ENCODE assay signal across 8 mouse cellular contexts in the genomic region with DNA sequence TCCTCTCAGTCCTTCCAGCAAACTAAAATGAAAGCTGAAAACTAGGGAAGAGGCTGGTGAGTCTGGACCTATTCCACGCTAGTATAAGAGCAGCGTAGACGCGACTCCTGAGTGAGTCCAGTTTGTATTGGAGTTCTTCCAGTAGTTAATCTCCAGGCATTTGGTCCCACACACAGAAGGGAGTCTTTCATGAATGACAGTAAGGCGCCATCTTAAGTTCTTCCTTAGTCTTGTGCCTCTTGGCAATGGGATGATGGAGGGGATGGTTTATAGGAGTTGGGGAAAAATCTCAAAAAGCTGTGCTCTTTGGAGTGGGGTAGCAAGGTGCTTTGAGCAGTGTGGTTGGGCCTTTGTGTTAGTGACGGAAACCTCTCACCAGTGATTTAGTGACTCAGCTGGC. TPM values are rescaled to one million over a fixed set of nuclear protein-coding genes. Genes with fewer than 3 reads are reported as not detected.
DNase-seq lines count a peak whose midpoint lies in the region; ATAC-seq and TF ChIP-seq lines count a peak whose summit lies in the region.

No protein-coding gene starts in this region.

- H3K9ac ChIP-seq in hindbrain, embryonic 16.5 days (ENCODE audit: low read depth, low read length) = peak overlapping the region; percentile 98
- H3K9ac ChIP-seq in midbrain, embryonic 14.5 days (replicated peaks; ENCODE audit: low read length) = peak overlapping the region; percentile 100; the same call in 1 of the 2 replicates

- WGBS in kidney, adult 2 months = 43% methylated on average over 6 of the region's 6 CpGs
- 85% methylated on average over 6 of the region's 6 CpGs for WGBS in embryonic facial prominence, embryonic 10.5 days
- WGBS in hindbrain, embryonic 16.5 days = 24% methylated on average over 6 of the region's 6 CpGs
- WGBS in midbrain, embryonic 14.5 days = 28% methylated on average over 6 of the region's 6 CpGs

- no peak for TF ChIP-seq CTCF in kidney, adult 2 months (conservative IDR thresholded peaks at IDR 0.05; ENCODE audit: insufficient read depth, insufficient read length, low read depth, low read length)

- no peak for ATAC-seq in hindbrain, embryonic 16.5 days
- ATAC-seq in midbrain, embryonic 14.5 days (ENCODE audit: low FRiP score, low TSS enrichment) = no peak
- ATAC-seq in frontal cortex, adult (ENCODE audit: low TSS enrichment) = no peak

- peak overlapping the region; percentile 56 for H3K27ac ChIP-seq in kidney, adult 2 months (ENCODE audit: insufficient read depth, low read depth, low read length)
- no peak overlapping the region for H3K27ac ChIP-seq in embryonic facial prominence, embryonic 10.5 days (replicated peaks)
- no peak overlapping the region for H3K27ac ChIP-seq in hindbrain, embryonic 16.5 days (ENCODE audit: low read depth, low read length)
- peak overlapping the region; percentile 3; the same call in 1 of the 2 replicates for H3K27ac ChIP-seq in midbrain, embryonic 14.5 days (replicated peaks; ENCODE audit: low read depth, low read length)

- H3K36me3 ChIP-seq in kidney, adult 2 months (ENCODE audit: control insufficient read depth, insufficient read depth, low read length) = no peaks in the 10 kb centered on the region
- H3K36me3 ChIP-seq in embryonic facial prominence, embryonic 10.5 days (replicated peaks) = peaks cover 51% of the 10 kb centered on the region
- peaks cover 4% of the 10 kb centered on the region; the same call in 1 of the 2 replicates for H3K36me3 ChIP-seq in hindbrain, embryonic 16.5 days (ENCODE audit: control insufficient read depth, insufficient read depth, low read length)
- H3K36me3 ChIP-seq in midbrain, embryonic 14.5 days (ENCODE audit: control insufficient read depth, insufficient read depth, low read length) = peaks cover 20% of the 10 kb centered on the region

- H3K27me3 ChIP-seq in kidney, adult 2 months (replicated peaks; ENCODE audit: control insufficient read depth, insufficient read depth, low read length) = no peaks in the 10 kb centered on the region
- H3K27me3 ChIP-seq in embryonic facial prominence, embryonic 10.5 days (replicated peaks; ENCODE audit: low read depth, poor library complexity, severe bottlenecking) = no peaks in the 10 kb centered on the region
- no peaks in the 10 kb centered on the region for H3K27me3 ChIP-seq in hindbrain, embryonic 16.5 days (replicated peaks; ENCODE audit: control insufficient read depth, insufficient read depth, low read length)
- no peaks in the 10 kb centered on the region for H3K27me3 ChIP-seq in midbrain, embryonic 14.5 days (ENCODE audit: control insufficient read depth, insufficient read depth, low read length)

- TF ChIP-seq POLR2A in kidney, adult 2 months (IDR thresholded peaks at IDR 0.05; ENCODE audit: low read depth, low read length) = no peak

- no peak for DNase-seq in kidney, adult 2 months
- DNase-seq in kidney, adult 11 months = no peak
- no peak for DNase-seq in embryonic facial prominence, embryonic 10.5 days (ENCODE audit: low spot score)
- DNase-seq in midbrain, embryonic 14.5 days = no peak
- no peak for DNase-seq in right cerebral cortex, adult 2 months (ENCODE audit: low spot score in 2 of 2)
- no peak for DNase-seq in frontal cortex, postnatal 36 days (ENCODE audit: low spot score in 2 of 2)

- no peak overlapping the region for H3K4me3 ChIP-seq in kidney, adult 2 months (ENCODE audit: insufficient read depth, low read depth, low read length)
- H3K4me3 ChIP-seq in embryonic facial prominence, embryonic 10.5 days = peak overlapping the region; percentile 94
- peak overlapping the region; percentile 87 for H3K4me3 ChIP-seq in hindbrain, embryonic 16.5 days (ENCODE audit: low read length)
- H3K4me3 ChIP-seq in midbrain, embryonic 14.5 days (replicated peaks; ENCODE audit: low read depth, low read length) = peak overlapping the region; percentile 98

- H3K4me1 ChIP-seq in kidney, adult 2 months (ENCODE audit: control insufficient read depth, insufficient read depth, low read length) = peaks cover 44% of the 10 kb centered on the region
- peaks cover 76% of the 10 kb centered on the region for H3K4me1 ChIP-seq in embryonic facial prominence, embryonic 10.5 days
- peaks cover 67% of the 10 kb centered on the region for H3K4me1 ChIP-seq in hindbrain, embryonic 16.5 days (ENCODE audit: control insufficient read depth, insufficient read depth, low read depth, low read length)
- H3K4me1 ChIP-seq in midbrain, embryonic 14.5 days (ENCODE audit: control insufficient read depth, insufficient read depth, low read length) = peaks cover 74% of the 10 kb centered on the region

- peak overlapping the region; percentile 63 for H3K4me2 ChIP-seq in hindbrain, embryonic 16.5 days (ENCODE audit: low read length)
- H3K4me2 ChIP-seq in midbrain, embryonic 14.5 days (ENCODE audit: low read length) = peak overlapping the region; percentile 98

- H3K9me3 ChIP-seq in embryonic facial prominence, embryonic 10.5 days = no peaks in the 10 kb centered on the region
- H3K9me3 ChIP-seq in hindbrain, embryonic 16.5 days (ENCODE audit: control insufficient read depth, low read length) = no peaks in the 10 kb centered on the region
- no peaks in the 10 kb centered on the region for H3K9me3 ChIP-seq in midbrain, embryonic 14.5 days (ENCODE audit: control insufficient read depth, low read length)

RNA-seq across cellular contexts. Expression of a gene that starts 24.9 kb away (rescaled TPM):
- polyA plus RNA-seq in kidney, adult 2 months (2012; rRNA removed) = 0.16 and 0.39 TPM in 2 replicates
- polyA plus RNA-seq in embryonic facial prominence, embryonic 10.5 days (2016; fragmentation: Nextera tagmentation; extraction: Ambion mirVana) = 0.09 and 0.12 TPM in 2 replicates
- 0.23 and 0.36 TPM in 2 replicates for polyA plus RNA-seq in hindbrain, embryonic 16.5 days (2015; fragmentation: Nextera tagmentation; extraction: Ambion mirVana)
- 0.47 and 0.74 TPM in 2 replicates for polyA plus RNA-seq in midbrain, embryonic 14.5 days (2014; fragmentation: Nextera tagmentation; extraction: Ambion mirVana)

Comparison
In these comparisons a context has a peak if more than half of its experiments do, and no peak if none do; other contexts are left out.
1. H3K27ac ChIP-seq: peak in kidney, adult 2 months (single experiment) and midbrain, embryonic 14.5 days (single experiment); none in embryonic facial prominence, embryonic 10.5 days (single experiment) and hindbrain, embryonic 16.5 days (single experiment).